Mouse (Mus musculus): ENCODE results near the gene Plbd1. TPM values are rescaled to one million over a fixed set of nuclear protein-coding genes. Genes with fewer than 3 reads are reported as not detected.
A peak's percentile ranks its signal among the peaks of the same experiment; 100 is the strongest.

Plbd1 gene
- polyA plus RNA-seq, 1 experiment from 2014 or later = not detected

GRCm38 (mm10) chr6:136620361-136621139 is 41.2 kb downstream of the Plbd1 start:
- POLR2A ChIA-PET = interaction anchor here (0.6 kb wide), 1 partner anchor 12 kb away, joined by 3 read pairs; no protein-coding TSS in a partner anchor
- CTCF ChIA-PET = interaction anchor here (0.7 to 2.9 kb wide), 15 partner anchors 9 to 183 kb away, joined by 3 to 21 read pairs (median 4); no protein-coding TSS in a partner anchor
- in situ Hi-C loops (cut with MboI; ENCODE audit: low pct_unique_long_range_greater_than_20kb) = loop anchor here (5.0 kb wide), 1 partner anchor 362 kb away; no protein-coding TSS in a partner anchor
- TF ChIP-seq CTCF (IDR thresholded peaks at IDR 0.05) = peak; percentile 71
- H3K27me3 ChIP-seq = no peaks in the 10 kb centered on the region
- ATAC-seq = peak; percentile 65
- DNase-seq (ENCODE audit: low read depth, low spot score) = peak; percentile 25

- ChIA-PET POLR2A (interaction anchor here (0.6 kb wide), 1 partner anchor 190 kb away, joined by 6 read pairs; the partner anchor contains the start of gene Hist4h4), CTCF (interaction anchor here (1.2 kb wide), 1 partner anchor 205 kb away, joined by 3 read pairs; no protein-coding TSS in a partner anchor)
- no peak for DNase-seq (ENCODE audit: low read depth, low spot score)
- no peaks in the 10 kb centered on the region for H3K27me3 ChIP-seq
- no peak for ATAC-seq
- in situ Hi-C loops (cut with MboI; ENCODE audit: low pct_unique_long_range_greater_than_20kb) = no loop called here
- TF ChIP-seq CTCF (IDR thresholded peaks at IDR 0.05) = no peak
Measured at GRCm38 (mm10) chr6:136614156-136614555, 47.6 kb downstream of the Plbd1 start.

GRCm38 (mm10) chr6:136612312-136612711 is 49.4 kb downstream of the Plbd1 start:
- in situ Hi-C loops (cut with MboI; ENCODE audit: low pct_unique_long_range_greater_than_20kb) = no loop called here
- DNase-seq (ENCODE audit: low read depth, low spot score) (no peak), ATAC-seq (no peak)
- ChIA-PET CTCF (interaction anchor here (1.1 to 2.6 kb wide), 2 partner anchors 8 to 109 kb away, joined by 3 to 8 read pairs; no protein-coding TSS in a partner anchor), POLR2A (no interaction called here)
- TF ChIP-seq CTCF (IDR thresholded peaks at IDR 0.05) = no peak
- H3K27me3 ChIP-seq = no peaks in the 10 kb centered on the region

GRCm38 (mm10) chr6:136611351-136612215 is 50.1 kb downstream of the Plbd1 start:
- ChIA-PET POLR2A (no interaction called here), CTCF (interaction anchor here (1.1 to 2.6 kb wide), 2 partner anchors 9 to 110 kb away, joined by 3 to 8 read pairs; no protein-coding TSS in a partner anchor)
- no peak for TF ChIP-seq CTCF (IDR thresholded peaks at IDR 0.05)
- H3K27me3 ChIP-seq = no peaks in the 10 kb centered on the region
- peak; percentile 29 for ATAC-seq
- in situ Hi-C loops (cut with MboI; ENCODE audit: low pct_unique_long_range_greater_than_20kb) = no loop called here
- DNase-seq (ENCODE audit: low read depth, low spot score) = peak; percentile 30

GRCm38 (mm10) chr6:136602601-136603000 is 59.1 kb downstream of the Plbd1 start:
- CTCF ChIA-PET = no interaction called here
- ATAC-seq = no peak
- DNase-seq (ENCODE audit: low read depth, low spot score) = no peak
- in situ Hi-C loops (cut with MboI; ENCODE audit: low pct_unique_long_range_greater_than_20kb) = no loop called here
- POLR2A ChIA-PET = interaction anchor here (0.9 kb wide), 1 partner anchor 10 kb away, joined by 3 read pairs; no protein-coding TSS in a partner anchor
- no peak for TF ChIP-seq CTCF (IDR thresholded peaks at IDR 0.05)
- H3K27me3 ChIP-seq = no peaks in the 10 kb centered on the region

GRCm38 (mm10) chr6:136594541-136594940 is 67.2 kb downstream of the Plbd1 start:
- POLR2A ChIA-PET = interaction anchor here (0.6 kb wide), 1 partner anchor 1116 kb away, joined by 3 read pairs; no protein-coding TSS in a partner anchor
- CTCF ChIA-PET = no interaction called here
- in situ Hi-C loops (cut with MboI; ENCODE audit: low pct_unique_long_range_greater_than_20kb) = no loop called here
- no peak for DNase-seq (ENCODE audit: low read depth, low spot score)
- no peak for TF ChIP-seq CTCF (IDR thresholded peaks at IDR 0.05)
- ATAC-seq = no peak
- no peaks in the 10 kb centered on the region for H3K27me3 ChIP-seq

- DNase-seq (ENCODE audit: low read depth, low spot score) (no peak), ATAC-seq (no peak)
- no peak for TF ChIP-seq CTCF (IDR thresholded peaks at IDR 0.05)
- H3K27me3 ChIP-seq = no peaks in the 10 kb centered on the region
- in situ Hi-C loops (cut with MboI; ENCODE audit: low pct_unique_long_range_greater_than_20kb) = no loop called here
- POLR2A ChIA-PET = no interaction called here
- CTCF ChIA-PET = no interaction called here
Measured at GRCm38 (mm10) chr6:136590739-136591138, 71.0 kb downstream of the Plbd1 start.

- H3K27me3 ChIP-seq = no peaks in the 10 kb centered on the region
- ATAC-seq = no peak
- in situ Hi-C loops (cut with MboI; ENCODE audit: low pct_unique_long_range_greater_than_20kb) = no loop called here
- POLR2A ChIA-PET = no interaction called here
- no peak for TF ChIP-seq CTCF (IDR thresholded peaks at IDR 0.05)
- CTCF ChIA-PET = no interaction called here
- no peak for DNase-seq (ENCODE audit: low read depth, low spot score)
Measured at GRCm38 (mm10) chr6:136566002-136566401, 95.7 kb downstream of the Plbd1 start.

Other genes starting within 250 kb of the Plbd1 start
- not detected for gene E330021D16Rik, start 246.4 kb downstream of the Plbd1 start, polyA plus RNA-seq (2021)
- 19.9 TPM for gene Atf7ip, start 155.8 kb downstream of the Plbd1 start, polyA plus RNA-seq (2021)
- gene Gucy2c, start 119.8 kb upstream of the Plbd1 start, polyA plus RNA-seq (2021) = 0.01 TPM
- gene Hist4h4, start 142.5 kb upstream of the Plbd1 start, polyA plus RNA-seq (2021) = 0.05 TPM
- gene H2afj, start 146.3 kb upstream of the Plbd1 start, polyA plus RNA-seq (2021) = 111 TPM
- gene BC049715, start 165.7 kb upstream of the Plbd1 start, polyA plus RNA-seq (2021) = 1.1 TPM
- gene Wbp11, start 166.3 kb upstream of the Plbd1 start, polyA plus RNA-seq (2021) = 67.7 TPM
- gene Smco3, start 173.5 kb upstream of the Plbd1 start, polyA plus RNA-seq (2021) = 0.24 TPM
- not detected for gene Art4, start 195.8 kb upstream of the Plbd1 start, polyA plus RNA-seq (2021)
- gene Mgp, start 213.9 kb upstream of the Plbd1 start, polyA plus RNA-seq (2021) = 0.68 TPM